Mouse (Mus musculus) spleen, adult 18-20 months (tissue): Measurements from ENCODE around the gene Trim47.
"Not testable (repeated sequence)": the region's sequence is repeated elsewhere in the genome, so short reads cannot be mapped to it uniquely, and the experiment has no call there.

ENCODE experiments used
- DNase-seq, 2 experiments: peaks; one replicate each; pipeline ENCODE4 v3.0.0; 2022; ENCODE audit warnings: mixed read lengths in 2 of 2

The Trim47 gene

DNA sequence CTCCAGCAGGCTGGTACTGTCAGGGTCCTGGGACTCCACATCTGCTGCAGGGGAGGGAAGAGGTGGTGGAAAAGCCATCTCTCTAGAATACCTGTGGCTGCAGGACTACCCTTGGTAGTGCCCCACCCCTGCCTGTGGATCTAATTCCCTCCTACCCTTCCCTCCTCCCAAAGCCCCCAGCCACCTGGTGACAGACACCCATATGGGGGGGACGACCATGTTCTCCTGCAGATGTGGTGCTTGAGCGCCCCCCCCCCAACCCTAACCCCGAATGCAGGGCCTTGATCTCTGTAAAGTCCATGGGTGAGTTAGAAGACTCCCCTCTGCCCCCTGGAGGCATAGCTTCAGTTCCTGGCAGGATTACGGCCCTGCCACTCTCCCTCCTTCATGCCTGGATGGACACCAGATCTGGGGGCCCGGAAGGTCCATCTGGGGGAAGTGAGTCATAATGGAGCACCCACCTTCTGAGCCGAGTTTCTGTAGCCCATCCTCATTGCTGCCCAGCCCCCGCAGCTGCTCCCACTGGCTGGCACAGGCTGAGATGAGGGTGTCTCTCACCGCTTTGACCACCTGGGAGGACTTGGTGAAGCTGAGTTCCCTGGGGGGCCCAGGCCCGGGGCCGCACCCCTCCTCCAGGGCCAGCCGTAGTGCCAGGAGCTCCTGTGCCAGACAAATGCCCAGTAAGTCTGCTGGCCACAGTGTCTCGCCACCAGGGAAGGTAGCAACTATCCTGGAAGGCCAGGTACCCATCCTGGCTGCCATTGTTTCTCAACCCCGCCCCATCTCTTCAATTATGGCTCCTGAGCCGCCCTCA is 19.8 kb downstream of the Trim47 start:
- no peak for DNase-seq

DNA sequence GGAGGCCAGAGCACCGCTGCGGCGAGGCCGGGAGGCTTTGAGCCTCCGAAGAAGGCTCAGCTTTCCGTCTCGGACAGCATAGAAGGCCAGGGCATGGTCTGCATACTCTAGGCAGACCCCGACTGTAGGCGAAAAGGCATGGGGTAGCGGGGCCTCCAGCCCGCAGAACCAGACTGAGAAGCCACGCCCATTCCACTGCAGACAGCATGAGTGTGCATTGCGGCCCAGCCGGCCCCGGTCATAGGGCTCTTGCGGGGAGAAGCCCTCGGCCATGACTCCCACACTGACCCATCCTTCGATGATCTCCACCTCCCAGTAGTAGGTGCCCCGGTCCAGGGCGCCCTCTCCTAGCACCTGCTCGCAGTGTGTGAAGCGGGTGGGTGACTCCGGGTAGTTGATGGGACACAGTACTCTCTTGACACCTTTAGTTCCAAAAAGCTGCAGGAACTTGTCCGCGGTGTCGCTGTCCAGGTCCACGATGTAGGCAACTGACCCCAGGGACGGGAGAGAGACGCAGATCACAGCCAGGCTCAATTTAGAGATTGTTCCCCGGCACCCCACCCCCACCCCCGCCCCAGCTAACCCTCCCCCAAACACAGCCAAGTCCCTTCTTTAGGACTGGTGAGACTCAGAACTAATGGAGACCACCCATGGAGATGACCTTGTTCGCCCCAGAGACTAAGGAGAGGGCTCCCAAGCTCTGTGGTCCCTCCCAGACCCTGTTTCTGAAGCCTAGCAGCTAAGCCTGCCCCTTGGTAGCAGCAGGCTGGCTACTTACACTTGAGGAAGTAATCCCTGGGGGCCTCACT is 20.7 kb downstream of the Trim47 start:
- no peak for DNase-seq

DNA sequence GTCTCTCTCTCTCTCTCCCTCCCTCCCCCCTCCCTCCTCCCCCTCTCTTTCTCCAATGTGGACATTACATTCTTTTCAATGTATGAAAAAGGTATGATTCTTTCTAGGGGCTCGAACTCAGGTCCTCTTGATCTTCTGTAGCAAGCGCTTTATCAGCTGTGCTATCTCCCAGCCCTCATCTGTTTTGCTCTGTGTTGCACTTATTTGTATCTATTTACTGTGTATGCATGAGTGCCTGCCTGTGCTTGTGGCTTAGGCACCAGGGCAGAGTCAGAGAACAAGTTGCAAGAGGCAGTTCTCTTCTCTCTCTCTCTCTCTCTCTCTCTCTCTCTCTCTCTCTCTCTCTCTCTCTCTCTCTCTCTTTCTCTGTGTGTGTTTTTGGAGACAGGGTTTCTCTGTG is 21.9 kb downstream of the Trim47 start:
- no peak for DNase-seq

DNA sequence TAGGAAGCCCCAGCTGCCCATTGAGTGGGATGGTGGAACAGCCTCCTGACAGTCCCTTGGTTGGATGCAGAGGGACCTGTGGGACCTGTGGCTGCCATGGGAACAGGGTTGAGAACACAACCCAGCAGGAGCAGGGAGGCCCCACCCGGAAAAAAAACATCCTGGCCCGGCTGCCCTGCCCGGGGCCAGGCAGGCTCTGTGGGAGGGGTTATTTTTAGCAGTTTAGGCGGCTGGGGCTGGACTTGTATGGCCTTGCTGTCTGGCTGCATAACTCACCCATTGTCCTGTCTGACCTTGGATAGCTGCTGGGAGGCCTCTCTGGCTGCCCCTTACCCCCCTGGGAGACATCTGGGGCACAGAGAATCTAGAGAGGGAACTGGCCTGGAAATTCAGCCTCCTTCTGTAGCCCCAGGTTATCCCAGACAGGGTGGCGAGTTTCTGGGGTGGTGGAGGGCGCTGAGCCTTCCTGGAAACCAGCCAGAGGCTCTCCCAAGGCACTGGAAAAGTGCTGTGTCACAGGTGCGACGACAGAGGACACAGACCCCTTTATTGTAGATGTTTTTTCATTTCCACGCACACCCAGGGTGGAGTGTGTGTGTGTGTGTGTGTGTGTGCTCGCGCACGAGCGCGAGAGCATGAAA is 22.9 kb downstream of the Trim47 start:
- DNase-seq: no peak

DNA sequence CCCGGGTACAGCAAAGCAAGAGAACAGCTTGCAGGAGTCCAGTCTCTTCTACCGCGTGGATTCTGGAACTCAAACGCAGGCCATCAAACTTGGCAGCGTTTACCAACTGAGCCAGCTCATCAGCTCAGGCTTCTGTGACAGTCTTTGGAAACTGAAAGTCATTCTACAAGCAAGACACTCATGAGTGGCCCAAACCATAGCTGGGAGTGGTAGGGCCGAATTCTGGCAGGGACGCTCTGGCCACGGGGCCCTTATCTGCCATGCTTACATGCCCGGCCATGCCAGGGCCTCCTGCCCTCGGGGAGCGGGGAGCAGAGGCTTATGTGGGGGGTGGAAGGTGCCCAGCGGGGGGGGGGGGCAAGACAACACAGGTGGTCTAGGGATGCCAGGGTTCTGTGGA is 23.4 kb downstream of the Trim47 start:
- no peak for DNase-seq

DNA sequence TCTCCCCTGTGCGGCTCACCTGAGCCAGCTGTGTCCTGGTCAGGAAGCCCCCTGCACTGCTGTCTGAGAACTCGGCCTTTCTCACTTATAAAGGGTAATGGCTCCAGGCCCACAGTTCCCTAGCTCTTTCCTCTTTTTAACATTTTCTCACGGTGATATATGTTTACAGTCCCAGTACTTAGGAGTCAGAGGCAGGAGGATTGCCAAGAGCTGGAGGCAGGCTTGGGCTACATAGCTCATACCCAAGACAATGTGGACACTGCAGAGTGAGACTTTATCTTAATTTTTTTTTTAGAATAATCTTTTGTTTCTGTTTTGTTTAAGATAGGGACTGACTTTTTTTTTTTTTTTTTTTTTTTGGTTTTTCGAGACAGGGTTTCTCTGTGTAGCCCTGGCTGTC is 24.5 kb downstream of the Trim47 start:
- DNase-seq: no peak

DNA sequence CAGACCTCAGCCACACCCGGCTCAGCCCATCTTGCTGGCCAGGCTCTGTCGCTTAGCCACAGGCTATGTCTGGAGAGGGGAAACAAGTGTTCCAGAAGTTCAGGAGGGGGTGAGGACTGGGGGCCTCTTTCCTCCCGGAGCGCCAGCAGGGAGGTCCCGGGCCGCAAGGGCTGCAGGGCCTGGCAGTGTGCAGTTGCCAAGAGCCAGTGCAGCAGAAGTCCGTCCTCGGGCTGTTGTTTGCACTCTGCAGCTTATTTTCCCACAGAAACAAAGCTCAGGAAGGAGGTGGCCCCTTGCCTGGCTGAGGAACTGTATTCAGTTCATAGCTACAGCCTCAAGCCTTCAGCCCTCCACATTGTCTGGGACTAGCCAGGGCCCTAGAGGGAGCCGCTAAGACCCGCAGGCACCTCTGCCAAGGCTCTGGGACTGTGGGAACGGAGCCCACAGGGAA is 25.1 kb downstream of the Trim47 start:
- DNase-seq: no peak

DNA sequence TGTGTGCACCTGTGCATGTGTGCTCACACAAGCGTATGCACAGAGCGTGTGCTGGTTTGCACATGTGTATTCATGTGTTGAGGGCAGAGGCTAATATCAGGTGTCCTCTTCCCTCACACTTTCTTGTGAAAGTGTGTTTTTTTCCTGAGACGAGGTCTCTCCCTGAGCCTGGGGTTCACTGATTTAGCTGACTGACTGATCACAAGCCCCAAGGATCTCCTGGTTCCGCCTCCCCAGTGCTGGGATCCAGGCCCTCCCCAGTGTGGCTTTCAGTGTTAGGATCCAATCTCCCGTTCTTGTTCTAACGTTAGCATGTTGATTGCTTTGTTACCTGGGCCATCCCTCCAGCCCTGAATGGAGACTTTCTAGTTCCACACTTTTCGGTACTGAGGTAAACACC is 26.2 kb downstream of the Trim47 start:
- no peak for DNase-seq

DNA sequence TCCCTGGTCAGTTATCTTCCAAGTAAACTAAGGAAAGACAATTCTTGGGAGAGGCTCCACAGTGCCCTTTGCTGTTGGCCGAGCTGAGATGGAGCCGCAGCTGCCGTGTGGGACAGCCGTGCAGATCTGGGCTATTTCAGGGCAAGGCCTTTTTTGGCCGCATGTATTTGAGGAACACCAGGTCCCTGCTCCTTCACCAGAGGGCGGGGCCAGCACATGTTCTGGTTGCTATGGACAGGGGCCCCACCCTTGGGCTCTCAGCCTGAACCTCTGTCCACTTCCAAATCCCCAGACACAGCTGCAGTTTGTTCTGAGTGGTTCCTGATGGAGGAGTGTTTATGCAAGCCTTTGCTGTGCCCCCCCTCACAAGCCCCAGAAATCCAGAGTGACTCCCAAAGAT is 26.6 kb downstream of the Trim47 start:
- DNase-seq: no peak

DNA sequence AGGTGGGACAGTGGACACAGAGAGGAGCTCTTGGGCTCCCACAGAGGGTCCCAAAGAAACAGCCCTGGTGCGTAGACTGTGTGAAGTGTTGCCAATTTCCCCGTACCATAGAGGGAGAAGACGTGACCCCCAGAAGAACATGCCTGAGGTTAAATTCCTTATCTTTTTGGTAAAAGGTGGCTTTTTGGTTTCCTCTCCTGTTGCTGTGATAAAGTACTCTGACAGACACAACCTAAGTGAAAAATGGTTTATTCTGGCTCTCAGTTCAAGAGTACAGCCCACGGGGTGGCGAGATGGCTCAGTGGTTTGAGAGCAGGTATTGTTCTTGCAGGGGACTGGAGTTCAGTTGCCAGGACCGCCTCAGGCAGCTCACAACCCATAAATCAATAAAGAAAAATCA is 27.5 kb downstream of the Trim47 start:
- DNase-seq: no peak

DNA sequence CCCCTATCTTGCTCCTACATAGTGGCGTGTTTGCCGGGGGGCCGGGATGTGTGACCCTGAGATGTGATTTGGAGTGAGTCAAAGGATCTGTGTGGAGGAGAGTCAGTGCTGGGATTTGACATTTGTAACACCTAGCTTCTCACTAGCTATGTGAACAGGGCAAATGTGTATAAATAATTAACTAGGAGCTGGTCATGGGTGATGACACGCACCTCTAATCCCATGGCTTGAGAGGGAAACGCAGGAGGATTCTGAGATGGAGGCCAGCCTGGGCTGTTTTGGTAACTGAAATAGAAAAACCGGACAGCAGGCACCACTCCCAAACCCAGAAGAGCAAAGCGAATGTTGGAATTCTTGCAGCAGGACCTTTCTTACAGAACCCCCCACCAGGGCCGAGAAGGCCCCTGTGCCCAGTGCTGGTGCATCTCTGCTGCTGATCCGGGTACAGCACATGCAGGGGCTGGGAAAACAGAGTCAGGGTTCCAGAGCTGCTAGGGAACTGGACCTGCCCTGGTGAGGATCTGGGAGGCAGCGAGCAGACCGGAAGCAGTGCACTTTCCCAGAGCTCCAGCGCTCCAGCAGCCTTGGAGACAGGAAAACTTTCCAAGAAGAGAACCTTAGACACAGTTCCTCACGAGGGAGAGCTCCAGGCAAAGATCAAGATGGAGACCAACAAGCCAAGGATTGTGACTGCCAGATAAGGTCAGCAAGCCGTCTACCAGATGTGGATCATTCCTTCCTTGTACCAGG is 28.1 kb downstream of the Trim47 start:
- DNase-seq: no peak

DNA sequence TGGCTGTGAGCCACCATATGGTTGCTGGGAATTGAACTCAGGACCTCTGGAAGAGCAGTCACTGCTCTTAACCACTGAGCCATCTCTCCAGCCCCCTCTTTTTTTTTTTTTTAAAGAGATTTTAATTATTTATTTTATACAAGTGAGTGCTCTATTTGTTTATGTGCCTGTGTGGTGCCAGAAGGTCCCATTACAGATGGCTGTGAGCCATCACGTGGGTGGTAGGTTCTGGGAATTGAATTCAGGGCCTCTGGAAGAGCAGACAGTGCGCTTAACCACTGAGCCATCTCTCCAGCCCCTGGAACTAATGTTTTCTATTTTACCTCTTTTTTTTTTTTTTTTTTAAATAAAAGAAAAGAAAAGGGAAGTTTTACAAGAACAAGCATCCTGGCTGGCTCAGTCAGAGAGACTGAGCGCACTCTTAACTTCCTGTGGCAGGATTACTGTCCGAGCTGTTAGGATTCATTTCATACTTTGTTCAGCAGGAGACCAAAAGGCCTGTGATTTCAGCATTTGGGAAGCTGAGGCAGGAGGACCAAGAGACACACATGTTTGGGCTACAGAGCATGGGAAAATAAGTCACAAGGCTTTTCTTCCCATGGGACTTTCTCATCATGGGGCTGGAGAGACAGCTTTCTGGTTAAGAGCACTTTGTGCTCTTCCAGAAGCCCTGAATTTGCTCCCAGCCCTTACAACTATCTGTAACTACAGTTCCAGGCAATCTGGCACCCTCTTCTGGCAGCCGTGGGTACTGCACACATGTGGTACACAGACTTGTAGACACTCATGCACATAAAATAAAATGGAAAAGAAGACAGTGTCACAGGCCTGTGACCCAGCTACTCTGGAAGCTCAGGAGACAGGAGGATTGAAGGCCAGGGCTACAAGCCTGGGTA is 30.5 kb downstream of the Trim47 start:
- DNase-seq: no peak

DNA sequence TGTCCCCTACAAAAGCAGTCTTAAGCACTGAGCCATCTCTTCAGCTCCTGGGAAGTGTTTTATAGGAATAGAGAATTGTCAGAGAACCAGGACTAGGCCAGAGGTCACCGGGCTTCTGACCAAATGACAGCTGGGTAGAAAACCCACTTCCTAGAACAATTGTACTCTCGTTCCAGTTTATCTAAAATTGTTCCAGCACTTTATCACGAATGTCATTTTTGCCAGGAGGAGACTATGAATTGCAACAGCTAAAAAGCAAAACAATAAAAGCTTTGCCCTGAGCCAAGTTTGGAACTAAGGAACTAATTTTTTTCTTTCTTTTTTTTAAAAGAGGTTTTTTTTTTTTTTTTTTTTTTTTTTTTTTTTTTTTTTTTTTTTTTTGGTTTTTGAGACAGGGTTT is 31.4 kb downstream of the Trim47 start:
- DNase-seq: no peak

DNA sequence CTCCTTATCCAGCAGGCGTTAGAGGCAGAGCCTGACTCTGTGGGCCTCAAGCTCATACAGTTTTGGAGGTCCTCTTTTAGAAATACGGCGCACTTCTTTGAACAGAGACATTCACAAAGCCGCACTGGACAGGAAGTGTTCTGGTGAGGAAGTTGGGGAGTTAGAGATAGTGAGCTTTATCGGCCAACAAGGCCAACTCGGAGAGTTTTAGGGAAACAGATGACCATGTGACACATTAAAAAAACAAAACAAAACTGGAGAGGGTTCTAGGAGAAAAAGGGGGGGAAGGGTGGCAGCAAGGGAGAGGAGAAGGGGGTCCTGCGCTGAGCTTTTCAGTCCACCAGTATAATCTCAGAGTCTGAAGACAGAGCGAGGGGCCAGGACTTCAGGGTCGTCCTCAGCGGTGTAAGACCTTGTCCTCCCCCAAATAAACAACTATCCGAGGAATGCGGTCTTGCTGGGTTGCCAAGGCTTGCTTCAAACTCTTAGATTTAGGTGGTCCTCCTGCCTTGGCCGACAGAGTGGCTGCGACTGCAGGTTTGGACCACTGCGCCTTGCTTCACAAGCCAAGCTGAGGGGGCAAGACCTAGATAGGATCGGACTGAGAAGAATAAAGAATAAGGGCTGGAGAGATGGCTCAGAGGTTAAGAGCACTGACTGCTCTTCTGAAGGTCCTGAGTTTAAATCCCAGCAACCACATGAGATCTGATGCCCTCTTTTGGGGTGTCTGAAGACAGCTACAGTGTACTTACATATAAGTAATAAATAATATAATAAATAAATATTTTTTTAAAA is 33.0 kb downstream of the Trim47 start:
- DNase-seq: no peak

DNA sequence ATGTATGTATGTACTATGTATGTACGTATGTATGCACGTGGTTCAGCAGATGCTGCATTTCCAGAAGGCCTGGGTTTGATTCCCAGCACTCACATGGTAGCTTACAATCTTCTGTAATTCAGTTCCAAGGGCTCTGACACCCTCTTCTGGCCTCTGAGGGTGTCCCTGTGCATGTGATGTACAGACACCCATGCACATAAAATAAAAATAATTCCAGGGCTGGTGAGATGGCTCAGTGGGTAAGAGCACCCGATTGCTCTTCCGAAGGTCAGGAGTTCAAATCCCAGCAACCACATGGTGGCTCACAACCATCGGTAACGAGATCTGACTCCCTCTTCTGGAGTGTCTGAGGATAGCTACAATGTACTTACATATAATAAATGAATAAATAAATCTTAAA is 34.1 kb downstream of the Trim47 start:
- not testable (repeated sequence) for DNase-seq

DNA sequence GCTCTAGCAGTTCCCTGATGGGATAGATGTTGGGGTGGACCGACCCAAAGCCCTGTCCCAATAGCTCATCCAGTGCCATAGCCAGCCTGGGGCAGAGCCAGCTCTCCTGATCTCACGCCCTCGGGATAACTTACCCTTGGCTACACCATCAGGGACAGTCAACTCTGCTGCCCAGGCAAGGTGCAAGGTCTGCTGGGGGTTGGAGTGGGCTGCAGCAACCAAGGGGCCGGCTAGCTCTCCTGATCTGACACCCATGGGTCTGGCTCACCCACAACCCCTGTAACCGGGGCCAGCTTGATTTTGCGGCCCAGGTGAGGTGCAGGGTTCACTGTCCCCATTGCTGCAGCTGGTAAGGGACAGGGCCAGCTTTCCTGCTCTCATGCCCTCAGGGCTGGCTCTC is 35.4 kb downstream of the Trim47 start:
- no peak for DNase-seq

DNA sequence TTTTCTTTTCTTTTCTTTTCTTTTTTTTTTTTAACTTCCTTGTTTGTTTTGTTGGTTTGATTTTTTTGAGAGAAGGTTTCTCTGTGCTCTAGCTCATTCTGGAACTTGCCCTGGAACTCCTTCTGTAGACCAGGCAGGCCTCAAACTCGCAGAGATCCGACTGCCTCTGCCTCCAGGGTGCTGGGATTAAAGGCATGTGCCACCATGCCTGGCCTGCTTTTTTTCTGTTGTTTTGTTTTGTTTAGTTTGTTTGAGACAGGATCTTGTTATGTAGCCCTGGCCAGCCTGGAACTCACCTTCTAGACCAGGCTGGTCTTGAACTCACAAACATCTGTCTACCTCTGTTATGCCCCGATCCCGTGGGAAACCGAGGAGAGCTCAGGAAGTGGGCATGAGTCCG is 37.5 kb downstream of the Trim47 start:
- no peak for DNase-seq

DNA sequence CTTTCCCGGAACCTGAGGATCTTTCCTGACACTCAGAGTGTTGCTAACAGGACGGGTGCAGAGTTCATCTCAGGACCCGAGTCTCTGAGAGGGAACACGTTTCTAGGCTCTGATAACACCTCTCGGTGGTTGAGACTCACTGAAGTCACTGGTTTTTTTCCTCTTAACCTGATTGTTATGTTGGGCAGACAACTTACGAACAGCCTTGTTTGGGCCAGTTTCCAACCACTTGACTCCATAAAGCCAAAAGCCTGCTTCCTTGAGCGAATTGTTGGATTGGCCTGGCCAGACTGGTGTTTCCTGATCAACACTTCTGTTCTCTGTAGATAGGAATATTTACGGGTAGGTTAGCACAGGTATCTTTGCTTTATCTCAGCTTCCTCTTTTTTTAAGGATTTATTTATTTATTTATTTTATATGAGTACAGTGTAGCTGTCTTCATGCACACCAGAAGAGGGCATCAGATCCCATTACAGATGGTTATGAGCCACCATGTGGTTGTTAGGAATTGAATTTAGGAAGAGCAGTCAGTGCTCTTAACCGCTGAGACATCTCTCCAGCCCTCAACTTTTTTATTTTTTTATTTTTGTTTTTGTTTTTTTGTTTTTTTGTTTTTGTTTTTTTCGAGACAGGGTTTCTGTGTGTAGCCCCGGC is 38.1 kb downstream of the Trim47 start:
- DNase-seq: no peak

DNA sequence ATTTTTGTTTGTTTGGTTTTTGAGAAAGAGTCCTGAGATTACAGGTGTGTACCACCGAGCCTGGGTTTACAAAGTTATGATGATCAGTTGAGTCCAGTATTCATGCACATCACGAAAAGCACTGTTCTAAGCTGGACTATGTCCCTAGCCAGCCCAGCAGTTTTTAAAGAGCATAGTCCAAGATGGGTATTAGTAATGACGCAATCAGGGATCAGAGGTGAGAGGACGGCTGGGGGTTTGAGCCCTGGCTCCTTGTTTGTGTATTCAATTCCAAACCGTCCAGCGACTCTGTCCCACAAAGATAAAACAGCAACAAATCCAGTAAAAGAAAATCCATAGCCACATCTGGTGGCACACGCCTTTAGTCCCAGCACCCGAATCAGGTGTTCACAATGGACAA is 38.8 kb downstream of the Trim47 start:
- no peak for DNase-seq
